Mouse (Mus musculus): Measurements from ENCODE around the gene Pkd1. TPM values are rescaled to one million over a fixed set of nuclear protein-coding genes. Genes with fewer than 3 reads are reported as not detected.

Pkd1 gene
- polyA plus RNA-seq, 1 experiment from 2014 or later = 21.3 TPM

- peak; percentile 86 for ATAC-seq (replicated peaks; ENCODE audit: low FRiP score)
- H3K4me1 ChIP-seq = peaks cover 30% of the 10 kb centered on the region
- 1% methylated on average over 51 of the region's 51 CpGs for WGBS
- H3K27ac ChIP-seq = peak within 1 kb of the TSS; percentile 94
- H3K4me2 ChIP-seq = peak within 1 kb of the TSS; percentile 81
- peaks cover 46% of the 10 kb centered on the region for H3K36me3 ChIP-seq
- H3K27me3 ChIP-seq = no peaks in the 10 kb centered on the region
- H3K9me3 ChIP-seq (replicated peaks) = no peaks in the 10 kb centered on the region
- peak within 1 kb of the TSS; percentile 75 for H3K4me3 ChIP-seq (replicated peaks)
- peak within 1 kb of the TSS; percentile 69 for H3K9ac ChIP-seq
Measured at GRCm38 (mm10) chr17:24632167-24632812, 82.7 kb downstream of the Pkd1 start, which contains the start of the genes Tsc2 and Nthl1. Tsc2 (minus strand) TSS chr17:24632630. Nthl1 (plus strand) TSS chr17:24632680.

- H3K9me3 ChIP-seq (replicated peaks) = no peaks in the 10 kb centered on the region
- H3K4me2 ChIP-seq = peak overlapping the region; percentile 81
- peak; percentile 40 for ATAC-seq (replicated peaks; ENCODE audit: low FRiP score)
- H3K36me3 ChIP-seq = peaks cover 40% of the 10 kb centered on the region
- H3K4me3 ChIP-seq (replicated peaks) = peak overlapping the region; percentile 75
- peak overlapping the region; percentile 69 for H3K9ac ChIP-seq
- peak overlapping the region; percentile 94 for H3K27ac ChIP-seq
- H3K27me3 ChIP-seq = no peaks in the 10 kb centered on the region
- H3K4me1 ChIP-seq = peaks cover 30% of the 10 kb centered on the region
- WGBS = 11% methylated on average over 22 of the region's 22 CpGs
Measured at GRCm38 (mm10) chr17:24632813-24633449, 83.3 kb downstream of the Pkd1 start.

- no peak overlapping the region for H3K4me2 ChIP-seq
- WGBS = 95% methylated on average over 11 of the region's 11 CpGs
- no peaks in the 10 kb centered on the region for H3K9me3 ChIP-seq (replicated peaks)
- no peak overlapping the region for H3K4me3 ChIP-seq (replicated peaks)
- H3K27ac ChIP-seq = peak overlapping the region; percentile 94
- peaks cover 39% of the 10 kb centered on the region for H3K4me1 ChIP-seq
- H3K9ac ChIP-seq = no peak overlapping the region
- no peak for ATAC-seq (replicated peaks; ENCODE audit: low FRiP score)
- no peaks in the 10 kb centered on the region for H3K27me3 ChIP-seq
- H3K36me3 ChIP-seq = peaks cover 37% of the 10 kb centered on the region
Measured at GRCm38 (mm10) chr17:24633831-24634230, 84.2 kb downstream of the Pkd1 start.

- 76% methylated on average over 4 of the region's 4 CpGs for WGBS
- Histone ChIP-seq H3K27me3 (no peaks in the 10 kb centered on the region), H3K4me3 (replicated peaks) (no peak overlapping the region), H3K4me2 (no peak overlapping the region), H3K27ac (no peak overlapping the region), H3K4me1 (peaks cover 45% of the 10 kb centered on the region), H3K36me3 (peaks cover 33% of the 10 kb centered on the region), H3K9me3 (replicated peaks) (no peaks in the 10 kb centered on the region), H3K9ac (no peak overlapping the region)
- ATAC-seq (replicated peaks; ENCODE audit: low FRiP score) = no peak
Measured at GRCm38 (mm10) chr17:24635024-24635423, 85.4 kb downstream of the Pkd1 start.

GRCm38 (mm10) chr17:24635694-24636093, 86.1 kb downstream of the Pkd1 start:
- 95% methylated on average over 5 of the region's 5 CpGs for WGBS
- Histone ChIP-seq H3K4me2 (no peak overlapping the region), H3K9ac (no peak overlapping the region), H3K27ac (no peak overlapping the region), H3K36me3 (peaks cover 33% of the 10 kb centered on the region), H3K27me3 (no peaks in the 10 kb centered on the region), H3K4me1 (peaks cover 51% of the 10 kb centered on the region), H3K9me3 (replicated peaks) (no peaks in the 10 kb centered on the region), H3K4me3 (replicated peaks) (no peak overlapping the region)
- ATAC-seq (replicated peaks; ENCODE audit: low FRiP score) = no peak

GRCm38 (mm10) chr17:24636781-24637481, 87.3 kb downstream of the Pkd1 start:
- Histone ChIP-seq H3K9me3 (replicated peaks) (no peaks in the 10 kb centered on the region), H3K4me2 (no peak overlapping the region), H3K36me3 (peaks cover 38% of the 10 kb centered on the region), H3K4me1 (peaks cover 49% of the 10 kb centered on the region), H3K4me3 (replicated peaks) (no peak overlapping the region), H3K27me3 (no peaks in the 10 kb centered on the region), H3K27ac (no peak overlapping the region), H3K9ac (no peak overlapping the region)
- ATAC-seq (replicated peaks; ENCODE audit: low FRiP score) = no peak
- WGBS = 57% methylated on average over 5 of the region's 5 CpGs

GRCm38 (mm10) chr17:24638214-24638613, 88.6 kb downstream of the Pkd1 start:
- H3K27ac ChIP-seq = peak overlapping the region; percentile 89
- H3K36me3 ChIP-seq = peaks cover 48% of the 10 kb centered on the region
- no peaks in the 10 kb centered on the region for H3K27me3 ChIP-seq
- WGBS = 84% methylated on average over 4 of the region's 4 CpGs
- H3K9me3 ChIP-seq (replicated peaks) = no peaks in the 10 kb centered on the region
- H3K9ac ChIP-seq = no peak overlapping the region
- ATAC-seq (replicated peaks; ENCODE audit: low FRiP score) = no peak
- H3K4me2 ChIP-seq = no peak overlapping the region
- no peak overlapping the region for H3K4me3 ChIP-seq (replicated peaks)
- H3K4me1 ChIP-seq = peaks cover 52% of the 10 kb centered on the region

GRCm38 (mm10) chr17:24638840-24639239, 89.2 kb downstream of the Pkd1 start:
- Histone ChIP-seq H3K4me1 (peaks cover 52% of the 10 kb centered on the region), H3K27ac (peak overlapping the region; percentile 89), H3K36me3 (peaks cover 48% of the 10 kb centered on the region), H3K4me3 (replicated peaks) (no peak overlapping the region), H3K9ac (no peak overlapping the region), H3K4me2 (no peak overlapping the region), H3K27me3 (no peaks in the 10 kb centered on the region), H3K9me3 (replicated peaks) (no peaks in the 10 kb centered on the region)
- peak; percentile 85 for ATAC-seq (replicated peaks; ENCODE audit: low FRiP score)
- 34% methylated on average over 9 of the region's 9 CpGs for WGBS

- peak; percentile 61 for ATAC-seq (replicated peaks; ENCODE audit: low FRiP score)
- Histone ChIP-seq H3K36me3 (peaks cover 48% of the 10 kb centered on the region), H3K9me3 (replicated peaks) (no peaks in the 10 kb centered on the region), H3K27me3 (no peaks in the 10 kb centered on the region), H3K4me1 (peaks cover 55% of the 10 kb centered on the region), H3K4me3 (replicated peaks) (no peak overlapping the region), H3K27ac (peak overlapping the region; percentile 89), H3K9ac (0 out of 2 replicates have a peak overlapping the region, but pooled peaks have one; percentile 1), H3K4me2 (no peak overlapping the region)
- 50% methylated on average over 5 of the region's 5 CpGs for whole genome bisulfite sequencing
Measured at GRCm38 (mm10) chr17:24639571-24639988, 89.9 kb downstream of the Pkd1 start.

GRCm38 (mm10) chr17:24640119-24640518, 90.5 kb downstream of the Pkd1 start:
- H3K4me2 ChIP-seq = no peak overlapping the region
- H3K9ac ChIP-seq = 0 out of 2 replicates have a peak overlapping the region, but pooled peaks have one; percentile 17
- H3K4me3 ChIP-seq (replicated peaks) = no peak overlapping the region
- ATAC-seq (replicated peaks; ENCODE audit: low FRiP score) = no peak
- H3K27me3 ChIP-seq = no peaks in the 10 kb centered on the region
- H3K9me3 ChIP-seq (replicated peaks) = no peaks in the 10 kb centered on the region
- WGBS = 83% methylated on average over 7 of the region's 7 CpGs
- peak overlapping the region; percentile 89 for H3K27ac ChIP-seq
- peaks cover 48% of the 10 kb centered on the region for H3K36me3 ChIP-seq
- H3K4me1 ChIP-seq = peaks cover 58% of the 10 kb centered on the region

- Histone ChIP-seq H3K4me3 (replicated peaks) (no peak overlapping the region), H3K27ac (peak overlapping the region; percentile 89), H3K27me3 (no peaks in the 10 kb centered on the region), H3K4me2 (no peak overlapping the region), H3K36me3 (peaks cover 47% of the 10 kb centered on the region), H3K9ac (no peak overlapping the region), H3K9me3 (replicated peaks) (no peaks in the 10 kb centered on the region), H3K4me1 (peaks cover 63% of the 10 kb centered on the region)
- WGBS = 96% methylated on average over 15 of the region's 15 CpGs
- no peak for ATAC-seq (replicated peaks; ENCODE audit: low FRiP score)
Measured at GRCm38 (mm10) chr17:24640581-24640980, 90.9 kb downstream of the Pkd1 start.

- H3K9ac ChIP-seq = no peak overlapping the region
- peaks cover 67% of the 10 kb centered on the region for H3K4me1 ChIP-seq
- no peak overlapping the region for H3K4me3 ChIP-seq (replicated peaks)
- no peaks in the 10 kb centered on the region for H3K27me3 ChIP-seq
- 88% methylated on average over 14 of the region's 14 CpGs for WGBS
- ATAC-seq (replicated peaks; ENCODE audit: low FRiP score) = no peak
- H3K27ac ChIP-seq = no peak overlapping the region
- H3K36me3 ChIP-seq = peaks cover 40% of the 10 kb centered on the region
- no peak overlapping the region for H3K4me2 ChIP-seq
- H3K9me3 ChIP-seq (replicated peaks) = no peaks in the 10 kb centered on the region
Measured at GRCm38 (mm10) chr17:24641944-24642343, 92.3 kb downstream of the Pkd1 start.
